Mouse (Mus musculus): ENCODE data around the gene Ccdc24. TPM values are rescaled to one million over a fixed set of nuclear protein-coding genes. Genes with fewer than 3 reads are reported as not detected.

Gene Ccdc24
- total and polyA plus RNA-seq, 2 experiments, result 0.51 TPM; not detected in 1

GRCm38 (mm10) chr4:117867000-117867399, 5.4 kb downstream of the Ccdc24 start:
- TF ChIP-seq CTCF (IDR thresholded peaks at IDR 0.05; ENCODE audit: low read depth, low read length), result no peak
- no peak for TF ChIP-seq POLR2A (IDR thresholded peaks at IDR 0.05; ENCODE audit: extremely low read depth, insufficient read depth, low read length)
- H3K27ac ChIP-seq (replicated peaks; ENCODE audit: insufficient read depth, low read depth, low read length), result no peak overlapping the region
- no peaks in the 10 kb centered on the region for H3K79me2 ChIP-seq (ENCODE audit: control insufficient read depth, insufficient read depth, low read length)
- no peaks in the 10 kb centered on the region for H3K36me3 ChIP-seq (ENCODE audit: control insufficient read depth, insufficient read depth, low read length)
- H3K27me3 ChIP-seq (ENCODE audit: control insufficient read depth, insufficient read depth, low read length), result no peaks in the 10 kb centered on the region
- H3K4me1 ChIP-seq (ENCODE audit: control insufficient read depth, insufficient read depth, low read length), result no peaks in the 10 kb centered on the region
- no peak for DNase-seq (ENCODE audit: extremely low read depth, low read depth, low spot score)
- WGBS, result 68% methylated on average over 6 of the region's 6 CpGs
- no peak overlapping the region for H3K9ac ChIP-seq (ENCODE audit: low read depth, low read length)
- H3K4me3 ChIP-seq (ENCODE audit: insufficient read depth, low read depth, low read length), result no peak overlapping the region

- no peaks in the 10 kb centered on the region for H3K79me2 ChIP-seq (ENCODE audit: control insufficient read depth, insufficient read depth, low read length)
- H3K9ac ChIP-seq (ENCODE audit: low read depth, low read length), result no peak overlapping the region
- H3K4me1 ChIP-seq (ENCODE audit: control insufficient read depth, insufficient read depth, low read length), result no peaks in the 10 kb centered on the region
- no peaks in the 10 kb centered on the region for H3K36me3 ChIP-seq (ENCODE audit: control insufficient read depth, insufficient read depth, low read length)
- no peak overlapping the region for H3K4me3 ChIP-seq (ENCODE audit: insufficient read depth, low read depth, low read length)
- no peaks in the 10 kb centered on the region for H3K27me3 ChIP-seq (ENCODE audit: control insufficient read depth, insufficient read depth, low read length)
- WGBS, result 33% methylated on average over 9 of the region's 9 CpGs
- DNase-seq (ENCODE audit: extremely low read depth, low read depth, low spot score), result peak; percentile 62
- no peak overlapping the region for H3K27ac ChIP-seq (replicated peaks; ENCODE audit: insufficient read depth, low read depth, low read length)
- no peak for TF ChIP-seq CTCF (IDR thresholded peaks at IDR 0.05; ENCODE audit: low read depth, low read length)
- TF ChIP-seq POLR2A (IDR thresholded peaks at IDR 0.05; ENCODE audit: extremely low read depth, insufficient read depth, low read length), result no peak
These were observed 6.3 kb downstream of the Ccdc24 start for GRCm38 (mm10) chr4:117866083-117866482.

- TF ChIP-seq POLR2A (IDR thresholded peaks at IDR 0.05; ENCODE audit: extremely low read depth, insufficient read depth, low read length) (no peak), CTCF (IDR thresholded peaks at IDR 0.05; ENCODE audit: low read depth, low read length) (no peak)
- 59% methylated on average over 4 of the region's 4 CpGs for WGBS
- Histone ChIP-seq H3K4me1 (ENCODE audit: control insufficient read depth, insufficient read depth, low read length) (peaks cover 7% of the 10 kb centered on the region), H3K27ac (replicated peaks; ENCODE audit: insufficient read depth, low read depth, low read length) (no peak overlapping the region), H3K9ac (ENCODE audit: low read depth, low read length) (no peak overlapping the region), H3K27me3 (ENCODE audit: control insufficient read depth, insufficient read depth, low read length) (no peaks in the 10 kb centered on the region), H3K79me2 (ENCODE audit: control insufficient read depth, insufficient read depth, low read length) (no peaks in the 10 kb centered on the region), H3K4me3 (ENCODE audit: insufficient read depth, low read depth, low read length) (no peak overlapping the region), H3K36me3 (ENCODE audit: control insufficient read depth, insufficient read depth, low read length) (no peaks in the 10 kb centered on the region)
- peak; percentile 27 for DNase-seq (ENCODE audit: extremely low read depth, low read depth, low spot score)
These were observed 9.5 kb downstream of the Ccdc24 start for GRCm38 (mm10) chr4:117862823-117863222.

GRCm38 (mm10) chr4:117860570-117860969, 11.8 kb downstream of the Ccdc24 start:
- no peak overlapping the region for H3K27ac ChIP-seq (replicated peaks; ENCODE audit: insufficient read depth, low read depth, low read length)
- H3K4me3 ChIP-seq (ENCODE audit: insufficient read depth, low read depth, low read length), result no peak overlapping the region
- 92% methylated on average over 9 of the region's 9 CpGs for WGBS
- peaks cover 7% of the 10 kb centered on the region for H3K4me1 ChIP-seq (ENCODE audit: control insufficient read depth, insufficient read depth, low read length)
- H3K27me3 ChIP-seq (ENCODE audit: control insufficient read depth, insufficient read depth, low read length), result no peaks in the 10 kb centered on the region
- no peaks in the 10 kb centered on the region; the same call in 1 of the 2 replicates for H3K36me3 ChIP-seq (ENCODE audit: control insufficient read depth, insufficient read depth, low read length)
- H3K9ac ChIP-seq (ENCODE audit: low read depth, low read length), result no peak overlapping the region
- H3K79me2 ChIP-seq (ENCODE audit: control insufficient read depth, insufficient read depth, low read length), result no peaks in the 10 kb centered on the region
- DNase-seq (ENCODE audit: extremely low read depth, low read depth, low spot score), result no peak
- TF ChIP-seq CTCF (IDR thresholded peaks at IDR 0.05; ENCODE audit: low read depth, low read length) (no peak), POLR2A (IDR thresholded peaks at IDR 0.05; ENCODE audit: extremely low read depth, insufficient read depth, low read length) (no peak)

- Histone ChIP-seq H3K4me3 (ENCODE audit: insufficient read depth, low read depth, low read length) (no peak overlapping the region), H3K27me3 (ENCODE audit: control insufficient read depth, insufficient read depth, low read length) (no peaks in the 10 kb centered on the region), H3K27ac (replicated peaks; ENCODE audit: insufficient read depth, low read depth, low read length) (no peak overlapping the region), H3K4me1 (ENCODE audit: control insufficient read depth, insufficient read depth, low read length) (peaks cover 7% of the 10 kb centered on the region), H3K36me3 (ENCODE audit: control insufficient read depth, insufficient read depth, low read length) (no peaks in the 10 kb centered on the region; the same call in 1 of the 2 replicates), H3K79me2 (ENCODE audit: control insufficient read depth, insufficient read depth, low read length) (no peaks in the 10 kb centered on the region), H3K9ac (ENCODE audit: low read depth, low read length) (no peak overlapping the region)
- TF ChIP-seq CTCF (IDR thresholded peaks at IDR 0.05; ENCODE audit: low read depth, low read length) (peak; percentile 84), POLR2A (IDR thresholded peaks at IDR 0.05; ENCODE audit: extremely low read depth, insufficient read depth, low read length) (no peak)
- WGBS, result 78% methylated on average over 3 of the region's 3 CpGs
- DNase-seq (ENCODE audit: extremely low read depth, low read depth, low spot score), result peak; percentile 36
These were observed 13.6 kb downstream of the Ccdc24 start for GRCm38 (mm10) chr4:117858794-117859193.

- no peak overlapping the region for H3K9ac ChIP-seq (ENCODE audit: low read depth, low read length)
- no peaks in the 10 kb centered on the region; the same call in 1 of the 2 replicates for H3K36me3 ChIP-seq (ENCODE audit: control insufficient read depth, insufficient read depth, low read length)
- H3K27ac ChIP-seq (replicated peaks; ENCODE audit: insufficient read depth, low read depth, low read length), result no peak overlapping the region
- no peaks in the 10 kb centered on the region for H3K27me3 ChIP-seq (ENCODE audit: control insufficient read depth, insufficient read depth, low read length)
- TF ChIP-seq POLR2A (IDR thresholded peaks at IDR 0.05; ENCODE audit: extremely low read depth, insufficient read depth, low read length) (no peak), CTCF (IDR thresholded peaks at IDR 0.05; ENCODE audit: low read depth, low read length) (no peak)
- DNase-seq (ENCODE audit: extremely low read depth, low read depth, low spot score), result no peak
- H3K79me2 ChIP-seq (ENCODE audit: control insufficient read depth, insufficient read depth, low read length), result no peaks in the 10 kb centered on the region
- H3K4me3 ChIP-seq (ENCODE audit: insufficient read depth, low read depth, low read length), result no peak overlapping the region
- peaks cover 7% of the 10 kb centered on the region for H3K4me1 ChIP-seq (ENCODE audit: control insufficient read depth, insufficient read depth, low read length)
- WGBS, result 90% methylated on average over 9 of the region's 9 CpGs
These were observed 17.2 kb downstream of the Ccdc24 start for GRCm38 (mm10) chr4:117855146-117855545.
